Mouse (Mus musculus) stomach, postnatal 0 days (tissue): Measurements from ENCODE around the gene 5031439G07Rik. TPM values are rescaled to one million over a fixed set of nuclear protein-coding genes. Genes with fewer than 3 reads are reported as not detected.

Source experiments
- ATAC-seq: fragments of 200-750 bp; cut with Nextera tagmentation; 2 replicates; pipeline ENCODE4 v1.8.0; 2017; ENCODE audit not compliant: low FRiP score, low TSS enrichment
- DNase-seq: peaks from one replicate; pipeline ENCODE4 v3.0.0-alpha.2; 2016; ENCODE audit warnings: low spot score
- H3K27ac ChIP-seq: fragments of 300-500 bp; sonication (generic); replicated peaks from 2 replicates; pipeline ENCODE4 v1.5.1; 2014; ENCODE audit warnings: mild to moderate bottlenecking, control low read depth
- H3K27me3 ChIP-seq: fragments of 300-500 bp; sonication (generic); 2 replicates; pipeline ENCODE4 v1.6.1; 2014; ENCODE audit warnings: low read length; ENCODE audit not compliant: control insufficient read depth, insufficient read depth
- H3K36me3 ChIP-seq: fragments of 300-500 bp; sonication (generic); 2 replicates; pipeline ENCODE4 v1.6.1; 2014; ENCODE audit warnings: low read length, mixed read lengths; ENCODE audit not compliant: control insufficient read depth, insufficient read depth
- H3K4me1 ChIP-seq: fragments of 300-500 bp; sonication (generic); replicated peaks from 2 replicates; pipeline ENCODE4 v1.6.1; 2014; ENCODE audit warnings: antibody characterized with exemption; ENCODE audit not compliant: control insufficient read depth, insufficient read depth
- H3K4me2 ChIP-seq: fragments of 300-500 bp; sonication (generic); replicated peaks from 2 replicates; pipeline ENCODE4 v1.6.1; 2014; ENCODE audit warnings: low read depth, mild to moderate bottlenecking, control low read depth, moderate library complexity
- H3K4me3 ChIP-seq: fragments of 300-500 bp; sonication (generic); 2 replicates; pipeline ENCODE4 v1.5.1; 2014; ENCODE audit warnings: low read depth, low read length, control low read depth
- H3K9ac ChIP-seq: fragments of 300-500 bp; sonication (generic); 2 replicates; pipeline ENCODE4 v1.6.1; 2014; ENCODE audit warnings: mild to moderate bottlenecking, low read length, control low read depth, mixed read lengths
- H3K9me3 ChIP-seq: fragments of 300-500 bp; sonication (generic); 2 replicates; pipeline ENCODE4 v1.6.1; 2016; ENCODE audit warnings: low read length; ENCODE audit not compliant: control insufficient read depth
- CTCF ChIP-seq: IDR thresholded peaks from 2 replicates; pipeline ENCODE4 v1.5.1; 2016; ENCODE audit warnings: antibody characterized with exemption, low read depth, mild to moderate bottlenecking, moderate library complexity
- EP300 ChIP-seq: optimal IDR thresholded peaks from 2 replicates; pipeline ENCODE3; 2016; ENCODE audit warnings: antibody characterized with exemption
- WGBS: fragments of 180-500 bp; shearing (Covaris S2); extraction: QIAGEN DNeasy Blood & Tissue Kit; methylation state at CpG from one replicate; pipeline ENCODE4 v1.1.7; 2014; 5-methylcytosine and 5-hydroxymethylcytosine counted together
- polyA plus RNA-seq: library from polyadenylated mRNA; unstranded; fragments of >200 nt; fragmentation: Nextera tagmentation; extraction: Ambion mirVana; gene quantifications from 2 replicates; pipeline ENCODE4 v1.2.1, GENCODE M21; 2015

The 5031439G07Rik gene
- polyA plus RNA-seq, 1 experiment from 2014 or later, result 6.6 TPM

GRCm38 (mm10) chr15:84950053-84950452 is 38.3 kb downstream of the 5031439G07Rik start:
- peaks cover 7% of the 10 kb centered on the region for H3K36me3 ChIP-seq
- WGBS, result 94% methylated on average over 4 of the region's 4 CpGs

GRCm38 (mm10) chr15:84948990-84949389 is 39.4 kb downstream of the 5031439G07Rik start:
- H3K36me3 ChIP-seq, result peaks cover 7% of the 10 kb centered on the region

More at GRCm38 (mm10) chr15:84950053-84950452, 38.3 kb downstream of the 5031439G07Rik start:
- Histone ChIP-seq H3K9me3 (no peaks in the 10 kb centered on the region), H3K9ac (no peak overlapping the region), H3K27me3 (no peaks in the 10 kb centered on the region), H3K4me1 (no peaks in the 10 kb centered on the region), H3K4me2 (no peak overlapping the region), H3K4me3 (no peak overlapping the region), H3K27ac (no peak overlapping the region)
- TF ChIP-seq CTCF (no peak), EP300 (no peak)
- DNase-seq (no peak), ATAC-seq (no peak)

GRCm38 (mm10) chr15:84944319-84944718 is 44.0 kb downstream of the 5031439G07Rik start:
- ATAC-seq, result no peak
- no peaks in the 10 kb centered on the region for H3K9me3 ChIP-seq
- TF ChIP-seq CTCF (no peak), EP300 (no peak)
- no peak overlapping the region for H3K4me2 ChIP-seq
- 74% methylated on average over 5 of the region's 5 CpGs for WGBS
- H3K4me1 ChIP-seq, result no peaks in the 10 kb centered on the region
- peaks cover 6% of the 10 kb centered on the region for H3K36me3 ChIP-seq
- no peak overlapping the region for H3K27ac ChIP-seq
- H3K4me3 ChIP-seq, result no peak overlapping the region
- H3K27me3 ChIP-seq, result no peaks in the 10 kb centered on the region
- H3K9ac ChIP-seq, result no peak overlapping the region
- no peak for DNase-seq

More at GRCm38 (mm10) chr15:84948990-84949389, 39.4 kb downstream of the 5031439G07Rik start:
- Histone ChIP-seq H3K27me3 (no peaks in the 10 kb centered on the region), H3K27ac (no peak overlapping the region), H3K4me2 (no peak overlapping the region), H3K9ac (no peak overlapping the region), H3K4me3 (no peak overlapping the region), H3K4me1 (no peaks in the 10 kb centered on the region), H3K9me3 (no peaks in the 10 kb centered on the region)
- ATAC-seq (peak; percentile 9; the same call in 1 of the 2 replicates), DNase-seq (no peak)
- 91% methylated on average over 14 of the region's 14 CpGs for WGBS
- TF ChIP-seq EP300, result no peak
- no peak for TF ChIP-seq CTCF

- no peak overlapping the region for H3K4me3 ChIP-seq
- WGBS, result 46% methylated on average over 11 of the region's 11 CpGs
- peak; percentile 44; the same call in 1 of the 2 replicates for ATAC-seq
Measured at GRCm38 (mm10) chr15:84942647-84943285, 45.6 kb downstream of the 5031439G07Rik start.

GRCm38 (mm10) chr15:84940102-84940501 is 48.2 kb downstream of the 5031439G07Rik start:
- DNase-seq (no peak), ATAC-seq (no peak)
- Histone ChIP-seq H3K27me3 (no peaks in the 10 kb centered on the region), H3K4me2 (no peak overlapping the region), H3K9me3 (no peaks in the 10 kb centered on the region), H3K9ac (no peak overlapping the region), H3K36me3 (peaks cover 37% of the 10 kb centered on the region), H3K4me3 (no peak overlapping the region), H3K27ac (no peak overlapping the region), H3K4me1 (no peaks in the 10 kb centered on the region)
- 69% methylated on average over 12 of the region's 12 CpGs for WGBS
- TF ChIP-seq EP300, result no peak
- no peak for TF ChIP-seq CTCF

More at GRCm38 (mm10) chr15:84942647-84943285, 45.6 kb downstream of the 5031439G07Rik start:
- DNase-seq, result no peak
- Histone ChIP-seq H3K27me3 (no peaks in the 10 kb centered on the region), H3K27ac (no peak overlapping the region), H3K9ac (no peak overlapping the region), H3K4me1 (no peaks in the 10 kb centered on the region), H3K4me2 (no peak overlapping the region), H3K36me3 (peaks cover 20% of the 10 kb centered on the region), H3K9me3 (no peaks in the 10 kb centered on the region)
- TF ChIP-seq CTCF (no peak), EP300 (no peak)

- H3K9ac ChIP-seq, result no peak overlapping the region
- ATAC-seq (no peak), DNase-seq (no peak)
- H3K4me1 ChIP-seq, result no peaks in the 10 kb centered on the region
- TF ChIP-seq CTCF, result no peak
- TF ChIP-seq EP300, result no peak
- no peaks in the 10 kb centered on the region for H3K27me3 ChIP-seq
- 78% methylated on average over 16 of the region's 16 CpGs for WGBS
- no peak overlapping the region for H3K27ac ChIP-seq
- H3K4me2 ChIP-seq, result no peak overlapping the region
- H3K36me3 ChIP-seq, result peaks cover 54% of the 10 kb centered on the region
- H3K9me3 ChIP-seq, result no peaks in the 10 kb centered on the region
- H3K4me3 ChIP-seq, result no peak overlapping the region
Measured at GRCm38 (mm10) chr15:84934901-84935300, 53.5 kb downstream of the 5031439G07Rik start.
